Mouse (Mus musculus): ENCODE results near the gene Trim7. TPM values are rescaled to one million over a fixed set of nuclear protein-coding genes. Genes with fewer than 3 reads are reported as not detected.
"Not testable (repeated sequence)": the region's sequence is repeated elsewhere in the genome, so short reads cannot be mapped to it uniquely, and the experiment has no call there.

The Trim7 gene
- total RNA-seq, 2 experiments from 2014 or later, result 15.7 to 23.2 TPM

GRCm38 (mm10) chr11:48819614-48820307 lies 6.2 kb upstream of the Trim7 start:
- intact Hi-C loops (cut with DNase I), result loop anchor here (2.0 kb wide), 1 partner anchor 15 kb away; no protein-coding TSS in a partner anchor
- no peak for DNase-seq (ENCODE audit: low spot score)

GRCm38 (mm10) chr11:48820308-48820674 lies 5.6 kb upstream of the Trim7 start:
- DNase-seq (ENCODE audit: low spot score), result no peak
- intact Hi-C loops (cut with DNase I), result no loop called here

- intact Hi-C loops (cut with DNase I); DNase-seq (ENCODE audit: low spot score): not testable (repeated sequence)
These were observed 4.6 kb upstream of the Trim7 start for GRCm38 (mm10) chr11:48821299-48821698.

GRCm38 (mm10) chr11:48822768-48823512 lies 3.0 kb upstream of the Trim7 start:
- DNase-seq (ENCODE audit: low spot score), result no peak
- intact Hi-C loops (cut with DNase I), result loop anchor here (1.0 kb wide), 1 partner anchor 33 kb away; no protein-coding TSS in a partner anchor

GRCm38 (mm10) chr11:48823536-48823972 lies 2.4 kb upstream of the Trim7 start:
- DNase-seq (ENCODE audit: low spot score), result no peak
- intact Hi-C loops (cut with DNase I), result loop anchor here (1.0 kb wide), 1 partner anchor 33 kb away; no protein-coding TSS in a partner anchor

- intact Hi-C loops (cut with DNase I), result loop anchor here (1.0 kb wide), 1 partner anchor 8 kb away; no protein-coding TSS in a partner anchor
- DNase-seq (ENCODE audit: low spot score), result no peak
These were observed 1.6 kb upstream of the Trim7 start for GRCm38 (mm10) chr11:48824311-48824830.

- intact Hi-C loops (cut with DNase I), result no loop called here
- no peak for DNase-seq (ENCODE audit: low spot score)
These were observed 784 bp downstream of the Trim7 start for GRCm38 (mm10) chr11:48826752-48827096.

- DNase-seq (ENCODE audit: low spot score), result no peak
- intact Hi-C loops (cut with DNase I), result no loop called here
These were observed 2.0 kb downstream of the Trim7 start for GRCm38 (mm10) chr11:48827926-48828325.

GRCm38 (mm10) chr11:48830279-48830678 lies 4.3 kb downstream of the Trim7 start:
- intact Hi-C loops (cut with DNase I), result no loop called here
- no peak for DNase-seq (ENCODE audit: low spot score)

GRCm38 (mm10) chr11:48831273-48831672 lies 5.3 kb downstream of the Trim7 start:
- no peak for DNase-seq (ENCODE audit: low spot score)

GRCm38 (mm10) chr11:48833078-48833730 lies 7.3 kb downstream of the Trim7 start:
- intact Hi-C loops (cut with DNase I), result no loop called here
- no peak for DNase-seq (ENCODE audit: low spot score)

More at GRCm38 (mm10) chr11:48831273-48831672, 5.3 kb downstream of the Trim7 start:
- intact Hi-C loops (cut with DNase I), result no loop called here

GRCm38 (mm10) chr11:48833731-48834639 lies 8.0 kb downstream of the Trim7 start:
- peak; percentile 79 for DNase-seq (ENCODE audit: low spot score)
- intact Hi-C loops (cut with DNase I), result loop anchor here (1.0 to 2.0 kb wide), 2 partner anchors 15 to 22 kb away; no protein-coding TSS in a partner anchor

GRCm38 (mm10) chr11:48835923-48836322 lies 10.0 kb downstream of the Trim7 start:
- no peak for DNase-seq (ENCODE audit: low spot score)
- intact Hi-C loops (cut with DNase I), result loop anchor here (1.0 to 2.0 kb wide), 2 partner anchors 17 kb away; no protein-coding TSS in a partner anchor

- intact Hi-C loops (cut with DNase I), result no loop called here
- no peak for DNase-seq (ENCODE audit: low spot score)
These were observed 11.0 kb downstream of the Trim7 start for GRCm38 (mm10) chr11:48836990-48837309.

GRCm38 (mm10) chr11:48837310-48838180 lies 11.6 kb downstream of the Trim7 start:
- intact Hi-C loops (cut with DNase I), result no loop called here
- DNase-seq (ENCODE audit: low spot score), result peak; percentile 52

GRCm38 (mm10) chr11:48838181-48838797 lies 12.3 kb downstream of the Trim7 start:
- intact Hi-C loops (cut with DNase I), result no loop called here
- DNase-seq (ENCODE audit: low spot score), result no peak

- intact Hi-C loops (cut with DNase I), result no loop called here
- no peak for DNase-seq (ENCODE audit: low spot score)
These were observed 13.1 kb downstream of the Trim7 start for GRCm38 (mm10) chr11:48838879-48839680.
